Mouse (Mus musculus) E14TG2a.4 (cell line): ENCODE data around the gene Dhh.

ENCODE experiments used
- H3K27me3 ChIP-seq: 2 replicates; pipeline ENCODE4 v1.6.1; 2014; ENCODE audit warnings: low read length, control low read depth; ENCODE audit not compliant: insufficient read depth
- H3K36me3 ChIP-seq: 2 replicates; pipeline ENCODE4 v1.6.1; 2014; ENCODE audit warnings: low read length, control low read depth; ENCODE audit not compliant: insufficient read depth
- H3K4me1 ChIP-seq: replicated peaks from 2 replicates; pipeline ENCODE4 v1.6.1; 2014; ENCODE audit warnings: low read depth, low read length, control low read depth
- H3K4me3 ChIP-seq: replicated peaks from 2 replicates; pipeline ENCODE4 v1.5.1; 2014; ENCODE audit warnings: mild to moderate bottlenecking, low read length
- H3K9me3 ChIP-seq: 2 replicates; pipeline ENCODE4 v1.6.1; 2014; ENCODE audit warnings: low read length, control low read depth
- CTCF ChIP-seq: conservative IDR thresholded peaks from 2 replicates; pipeline ENCODE4 v1.5.1; 2014; ENCODE audit warnings: low read length
- NANOG ChIP-seq: IDR thresholded peaks from 2 replicates; pipeline ENCODE4 v1.6.1; 2014; ENCODE audit warnings: borderline replicate concordance, low read length, mixed read lengths
- POU5F1 ChIP-seq: IDR thresholded peaks from 2 replicates; pipeline ENCODE4 v1.6.1; 2014; ENCODE audit warnings: low read length, borderline replicate concordance

The Dhh gene

GRCm38 (mm10) chr15:98917538-98918498, 19.5 kb upstream of the Dhh start, which contains the start of gene Lmbr1l:
Gene Lmbr1l (minus strand): TSS chr15:98918231.
- Histone ChIP-seq H3K27me3 (no peaks in the 10 kb centered on the region), H3K9me3 (no peaks in the 10 kb centered on the region), H3K36me3 (peaks cover 17% of the 10 kb centered on the region), H3K4me1 (peaks cover 64% of the 10 kb centered on the region), H3K4me3 (peak within 1 kb of the TSS; percentile 99)
- TF ChIP-seq POU5F1, result no peak
- TF ChIP-seq CTCF, result no peak
- TF ChIP-seq NANOG, result no peak

- Histone ChIP-seq H3K36me3 (peaks cover 24% of the 10 kb centered on the region), H3K4me1 (peaks cover 71% of the 10 kb centered on the region), H3K4me3 (peak overlapping the region; percentile 99), H3K27me3 (no peaks in the 10 kb centered on the region), H3K9me3 (no peaks in the 10 kb centered on the region)
- TF ChIP-seq POU5F1, result no peak
- no peak for TF ChIP-seq NANOG
- no peak for TF ChIP-seq CTCF
These were observed 18.8 kb upstream of the Dhh start for GRCm38 (mm10) chr15:98917091-98917490.

- Histone ChIP-seq H3K9me3 (no peaks in the 10 kb centered on the region), H3K27me3 (no peaks in the 10 kb centered on the region), H3K4me3 (peak overlapping the region; percentile 99), H3K4me1 (peaks cover 73% of the 10 kb centered on the region), H3K36me3 (peaks cover 35% of the 10 kb centered on the region)
- no peak for TF ChIP-seq POU5F1
- no peak for TF ChIP-seq NANOG
- no peak for TF ChIP-seq CTCF
These were observed 17.7 kb upstream of the Dhh start for GRCm38 (mm10) chr15:98916016-98916415.

GRCm38 (mm10) chr15:98914903-98915302, 16.6 kb upstream of the Dhh start:
- TF ChIP-seq CTCF, result no peak
- TF ChIP-seq NANOG, result no peak
- no peak for TF ChIP-seq POU5F1
- Histone ChIP-seq H3K36me3 (peaks cover 46% of the 10 kb centered on the region), H3K4me1 (peaks cover 80% of the 10 kb centered on the region), H3K4me3 (no peak overlapping the region), H3K27me3 (no peaks in the 10 kb centered on the region), H3K9me3 (no peaks in the 10 kb centered on the region)

- no peak for TF ChIP-seq POU5F1
- TF ChIP-seq CTCF, result peak; percentile 71
- TF ChIP-seq NANOG, result no peak
- no peaks in the 10 kb centered on the region for H3K9me3 ChIP-seq
- peaks cover 65% of the 10 kb centered on the region for H3K36me3 ChIP-seq
- H3K4me1 ChIP-seq, result peaks cover 29% of the 10 kb centered on the region
- H3K4me3 ChIP-seq, result peak overlapping the region; percentile 32; the same call in 1 of the 2 replicates
- H3K27me3 ChIP-seq, result peaks cover 10% of the 10 kb centered on the region; the same call in 1 of the 2 replicates
These were observed 6.4 kb upstream of the Dhh start for GRCm38 (mm10) chr15:98904692-98905091.

- Histone ChIP-seq H3K4me1 (peaks cover 31% of the 10 kb centered on the region), H3K9me3 (no peaks in the 10 kb centered on the region), H3K4me3 (no peak overlapping the region), H3K36me3 (peaks cover 44% of the 10 kb centered on the region), H3K27me3 (peaks cover 28% of the 10 kb centered on the region)
- TF ChIP-seq NANOG (no peak), POU5F1 (no peak), CTCF (no peak)
These were observed 4.3 kb upstream of the Dhh start for GRCm38 (mm10) chr15:98902600-98902999.

- TF ChIP-seq CTCF, result peak; percentile 15; the same call in 1 of the 2 replicates
- no peak for TF ChIP-seq POU5F1
- no peak for TF ChIP-seq NANOG
- H3K4me1 ChIP-seq, result peaks cover 35% of the 10 kb centered on the region
- H3K27me3 ChIP-seq, result peaks cover 39% of the 10 kb centered on the region
- no peak overlapping the region for H3K4me3 ChIP-seq
- no peaks in the 10 kb centered on the region for H3K9me3 ChIP-seq
- peaks cover 35% of the 10 kb centered on the region for H3K36me3 ChIP-seq
These were observed 3.2 kb upstream of the Dhh start for GRCm38 (mm10) chr15:98901530-98901929.

- Histone ChIP-seq H3K36me3 (no peaks in the 10 kb centered on the region), H3K4me3 (peak overlapping the region; percentile 81), H3K27me3 (peaks cover 79% of the 10 kb centered on the region), H3K4me1 (peaks cover 60% of the 10 kb centered on the region), H3K9me3 (no peaks in the 10 kb centered on the region)
- TF ChIP-seq NANOG (no peak), CTCF (no peak), POU5F1 (no peak)
These were observed 845 bp downstream of the Dhh start for GRCm38 (mm10) chr15:98897495-98897894.
